Mouse (Mus musculus) frontal cortex, adult 2 months (tissue): ENCODE results near the gene Nipal1. TPM values are rescaled to one million over a fixed set of nuclear protein-coding genes. Genes with fewer than 3 reads are reported as not detected.

ENCODE experiments used
- DNase-seq, 2 experiments: peaks; one replicate each; pipeline ENCODE4 v3.0.0; 2022; ENCODE audit warnings: low spot score in 1 of 2; ENCODE audit errors: extremely low spot score in 1 of 2
- polyA plus RNA-seq: library from polyadenylated mRNA; depleted of rRNA; stranded (reverse); fragments of >200 nt; gene quantifications from 2 replicates; pipeline ENCODE4 v1.2.3, GENCODE M21; 2012; rRNA removed

Gene Nipal1
- 0.02 and 0.13 TPM in 2 replicates for polyA plus RNA-seq

DNA sequence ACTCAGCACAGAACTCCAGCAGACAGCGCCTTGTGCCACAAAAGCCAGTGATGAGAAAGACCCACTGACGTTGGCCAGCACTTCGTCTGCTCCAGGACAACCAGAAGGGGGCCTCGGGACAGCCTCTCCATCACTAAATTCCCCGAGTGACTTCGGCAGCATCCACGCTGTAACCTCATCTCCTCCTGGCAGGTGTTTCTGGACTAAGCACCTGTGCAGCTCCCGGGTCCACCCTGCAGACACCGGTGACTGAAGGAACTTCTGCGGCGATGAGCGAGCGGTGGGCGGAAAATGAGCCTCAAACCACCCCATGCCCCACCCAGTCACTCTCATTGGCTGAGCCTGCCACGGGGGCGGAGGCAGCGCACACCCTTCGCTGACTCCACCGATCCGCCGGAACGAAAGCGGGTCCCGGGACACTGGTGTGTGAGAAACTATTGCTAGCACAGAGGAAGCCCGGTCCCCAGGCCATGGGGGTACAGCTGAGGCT, at the start of gene Nipal1:
TSS of gene Nipal1 (plus strand) at position 378 of the 490 bp plus-strand sequence.
- DNase-seq: peak in 1 of 2 experiments; percentile 26

DNA sequence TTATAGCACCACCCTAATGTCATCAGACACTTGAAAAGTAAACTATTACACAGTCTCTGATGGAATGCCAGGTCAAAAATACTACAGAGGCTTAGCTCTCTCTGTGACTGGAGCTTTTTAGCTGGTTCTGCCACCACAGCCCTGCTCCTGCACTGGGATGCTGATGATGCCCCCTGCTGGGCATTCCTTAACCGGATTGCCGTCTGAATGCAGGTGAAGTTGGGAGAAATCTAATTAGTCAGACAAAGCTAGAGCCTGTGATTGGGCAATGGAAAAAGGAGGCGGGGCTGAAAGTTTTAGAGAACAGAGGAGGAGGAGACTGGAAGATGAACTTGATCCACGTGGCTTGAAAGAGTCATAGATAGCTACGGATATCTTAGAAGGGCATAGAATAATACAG, 46.6 kb upstream of the Nipal1 start:
- peak in 1 of 2 experiments; percentile 26 for DNase-seq

DNA sequence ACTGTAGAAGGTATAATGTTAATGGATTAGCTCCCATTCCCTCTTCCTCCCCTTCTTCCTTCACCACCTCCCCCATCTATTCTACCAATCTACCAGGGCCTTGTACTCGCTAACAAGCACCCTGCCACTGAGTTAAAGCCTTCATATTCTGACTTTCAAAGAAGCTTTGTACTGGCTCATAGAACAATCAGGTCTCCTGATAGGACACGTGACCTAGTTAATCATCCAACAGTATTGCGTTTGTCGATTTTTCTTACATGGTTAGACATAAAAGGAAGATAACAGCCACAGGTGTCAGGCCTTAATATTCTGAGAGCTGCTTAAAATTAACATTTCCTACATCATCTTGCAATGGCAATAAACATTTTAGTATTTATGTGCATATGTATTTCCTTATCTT, 44.5 kb upstream of the Nipal1 start:
- DNase-seq: no peak

DNA sequence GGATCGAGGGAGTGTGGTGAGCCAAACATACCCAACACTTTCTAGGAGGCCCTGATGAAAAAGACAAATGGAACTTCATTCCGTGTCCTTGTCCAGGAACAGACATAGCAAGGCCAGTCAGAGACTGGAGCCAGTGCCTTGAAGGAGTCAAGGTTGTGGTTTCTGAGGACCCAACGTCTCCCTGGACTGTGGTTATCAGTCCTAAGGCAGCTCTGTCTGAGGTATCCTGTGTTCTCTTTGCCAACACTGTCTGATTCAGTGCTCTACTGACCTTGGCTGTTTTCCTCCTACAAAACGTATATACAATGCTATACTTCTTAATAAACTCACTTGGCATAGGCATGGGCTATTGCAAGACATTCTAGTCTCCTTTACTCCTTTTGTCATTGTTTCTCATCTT, 30.2 kb upstream of the Nipal1 start:
- DNase-seq: no peak

DNA sequence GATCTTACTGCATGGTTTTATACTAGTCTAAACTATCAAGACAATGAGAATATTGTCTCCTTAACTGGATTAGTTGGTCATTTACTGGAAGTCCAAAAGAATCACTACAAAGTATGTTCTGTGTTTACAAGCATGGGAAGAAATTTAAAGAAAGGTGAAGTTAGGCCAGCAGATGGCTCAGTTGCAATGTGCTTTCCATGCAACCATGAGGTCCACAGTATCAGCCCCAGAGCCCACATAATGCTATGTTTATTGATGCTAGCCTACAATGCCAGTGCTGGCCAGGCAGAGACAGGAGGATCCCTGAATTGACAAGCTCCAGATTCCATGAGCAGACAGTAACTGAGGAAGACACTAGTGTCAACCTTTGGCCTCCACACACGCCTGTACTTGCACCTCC, 26.6 kb upstream of the Nipal1 start:
- no peak for DNase-seq

DNA sequence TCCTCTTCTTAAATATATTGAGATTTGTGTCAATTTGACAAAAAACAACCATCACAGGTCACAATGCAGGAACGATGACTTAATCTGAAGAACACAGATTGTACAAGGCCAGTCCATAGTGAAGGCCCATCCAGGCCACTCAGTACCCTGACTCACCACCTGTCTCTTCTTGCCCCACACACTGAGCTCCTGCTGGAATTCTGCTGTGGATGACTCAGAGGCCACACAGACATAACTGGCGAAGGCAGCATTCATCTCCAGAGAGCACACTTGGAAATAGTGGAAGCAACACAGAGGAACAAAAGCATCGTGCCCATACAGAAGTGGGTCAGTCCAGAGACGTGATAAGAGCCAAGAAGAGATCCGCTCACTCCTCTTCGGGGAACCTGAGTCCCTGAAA, 17.6 kb upstream of the Nipal1 start:
- peak in 1 of 2 experiments; percentile 2 for DNase-seq

DNA sequence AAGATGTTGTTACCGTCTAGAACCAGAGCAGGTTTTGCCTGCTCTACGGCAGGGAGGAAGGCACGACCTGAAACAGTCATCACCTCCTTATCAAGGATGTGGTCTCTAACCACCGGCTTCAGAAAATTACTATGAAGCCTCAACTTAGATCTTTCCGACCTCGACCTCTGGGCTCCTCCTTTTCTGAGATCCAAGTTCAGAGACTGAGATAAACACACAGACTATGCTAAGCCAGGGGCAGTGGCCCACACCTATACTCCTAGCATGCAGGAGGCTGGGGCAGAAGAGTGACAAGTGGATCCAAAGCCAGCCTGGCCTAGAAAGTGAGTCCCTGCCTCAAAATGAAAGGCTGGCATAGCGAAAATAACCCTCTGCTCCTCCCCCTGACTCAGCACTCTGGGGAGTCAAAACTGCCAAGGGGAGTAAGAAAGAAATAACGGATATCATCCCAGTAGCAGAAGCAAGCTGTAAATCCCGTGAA, 12.8 kb upstream of the Nipal1 start:
- DNase-seq: no peak

DNA sequence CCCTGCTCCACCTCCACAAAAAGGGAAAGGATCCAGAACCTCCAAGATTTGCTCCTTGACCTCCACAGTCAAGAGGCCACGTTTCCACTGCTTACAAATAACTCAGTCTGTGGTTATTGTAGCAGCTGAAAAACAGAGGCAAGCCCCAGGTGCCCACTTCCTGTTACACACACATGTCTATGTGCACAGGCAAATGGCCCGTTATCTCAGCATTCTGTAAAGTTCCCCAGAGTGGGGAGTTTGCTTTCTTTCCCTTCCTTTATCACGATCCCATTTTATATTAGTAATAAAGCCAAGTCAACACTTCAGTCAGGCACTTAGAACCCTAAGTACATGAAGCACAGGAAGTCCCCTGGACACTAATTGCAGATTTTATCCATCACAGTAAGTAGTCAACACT, 11.5 kb upstream of the Nipal1 start:
- DNase-seq: no peak

DNA sequence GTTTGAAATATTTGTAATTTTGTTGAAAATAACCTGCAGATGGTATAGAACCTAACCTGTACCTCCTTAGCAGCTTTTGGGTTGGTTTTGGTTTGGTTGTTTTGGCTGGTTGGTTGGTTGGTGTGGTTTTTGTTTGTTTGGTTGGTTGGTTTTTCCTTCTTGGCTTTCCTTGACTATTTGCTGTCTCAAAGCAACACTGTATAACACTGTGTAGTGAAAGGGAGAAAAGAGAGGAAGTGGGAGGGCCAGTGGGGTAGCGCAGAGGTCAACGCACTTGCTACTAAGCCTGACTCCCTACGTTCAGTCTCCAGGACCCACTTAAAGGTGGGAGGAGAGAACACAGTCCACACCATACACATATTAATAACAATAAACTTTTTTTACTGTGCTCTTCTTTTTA, 11.0 kb upstream of the Nipal1 start:
- DNase-seq: no peak

DNA sequence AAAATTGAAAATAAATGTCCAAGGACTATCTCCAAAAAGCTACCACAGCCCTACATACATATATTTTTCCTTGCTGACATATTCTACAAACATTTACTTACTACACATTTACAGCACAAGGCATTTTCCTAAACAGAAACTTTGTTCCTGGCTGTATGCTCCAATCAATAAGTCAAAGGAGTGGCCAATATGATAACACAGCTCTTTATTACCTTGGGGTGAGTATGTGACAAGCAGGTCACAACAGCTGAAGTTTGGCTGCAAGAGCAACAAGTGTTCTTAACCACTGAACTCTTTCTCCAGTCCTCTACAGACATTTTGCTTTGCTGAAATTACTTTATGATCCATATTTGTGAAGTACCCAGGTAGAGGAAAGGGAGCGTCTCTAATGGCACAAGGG, 7.5 kb upstream of the Nipal1 start:
- no peak for DNase-seq

DNA sequence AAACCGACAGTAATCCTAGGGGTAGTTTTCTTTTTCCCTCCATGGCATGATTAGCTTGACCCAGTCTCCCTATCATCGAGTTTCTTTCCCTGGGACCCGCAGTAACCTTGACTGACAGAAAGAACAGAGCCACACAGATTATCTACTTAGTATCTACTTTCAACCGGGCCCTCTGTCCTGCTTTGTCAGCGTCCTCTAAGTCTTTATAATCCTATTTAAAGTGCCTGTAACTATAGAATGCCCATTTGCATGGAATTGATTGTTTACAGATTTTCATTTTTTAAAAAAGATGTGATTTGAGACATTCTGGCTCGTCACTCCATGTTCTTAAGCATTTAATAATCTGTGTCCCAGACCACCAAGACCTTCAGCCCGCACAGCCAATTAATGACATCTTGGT, 3.9 kb upstream of the Nipal1 start:
- DNase-seq: no peak

DNA sequence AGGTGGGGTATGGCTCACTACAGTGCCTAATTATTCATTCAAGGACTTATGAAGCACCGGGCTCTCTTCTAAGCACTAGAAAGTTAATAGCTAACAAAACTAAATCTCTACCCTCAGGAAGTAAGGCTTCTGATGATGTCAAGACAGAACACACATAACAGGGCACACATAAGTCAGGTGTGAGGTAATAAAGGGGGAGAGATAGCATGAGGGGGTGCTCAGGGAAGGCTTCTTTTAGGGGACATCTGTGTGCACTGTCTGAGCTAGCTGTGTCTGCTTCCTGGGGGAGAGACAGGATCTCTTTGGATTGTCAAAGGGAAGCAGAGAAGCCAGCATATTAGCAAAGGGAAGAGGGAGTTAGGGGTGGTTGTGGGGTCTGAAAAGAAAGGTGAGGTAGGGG, 3.4 kb upstream of the Nipal1 start, which contains the start of gene Cnga1:
TSS of gene Cnga1 (minus strand) at position 101 of the 400 bp plus-strand sequence.
- DNase-seq: no peak

DNA sequence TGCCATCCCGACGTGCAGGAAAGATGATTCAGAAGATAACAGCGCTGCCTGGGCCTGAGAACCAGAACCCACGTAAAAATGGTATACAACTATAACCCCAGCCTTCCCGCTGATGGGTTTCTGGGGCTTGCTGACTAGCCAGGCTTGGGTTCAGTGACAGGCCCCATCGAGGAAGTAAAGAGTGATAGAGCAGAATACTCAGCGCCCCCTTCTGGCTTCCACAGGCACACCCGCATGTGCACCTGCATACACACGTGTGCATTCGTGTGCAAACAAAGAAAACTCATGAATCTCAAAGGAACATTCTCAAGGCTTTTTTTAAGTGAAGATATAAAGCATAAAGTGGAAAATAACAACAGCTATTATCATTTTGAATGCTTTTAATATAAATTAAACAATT, 1.5 kb upstream of the Nipal1 start:
- DNase-seq: no peak

DNA sequence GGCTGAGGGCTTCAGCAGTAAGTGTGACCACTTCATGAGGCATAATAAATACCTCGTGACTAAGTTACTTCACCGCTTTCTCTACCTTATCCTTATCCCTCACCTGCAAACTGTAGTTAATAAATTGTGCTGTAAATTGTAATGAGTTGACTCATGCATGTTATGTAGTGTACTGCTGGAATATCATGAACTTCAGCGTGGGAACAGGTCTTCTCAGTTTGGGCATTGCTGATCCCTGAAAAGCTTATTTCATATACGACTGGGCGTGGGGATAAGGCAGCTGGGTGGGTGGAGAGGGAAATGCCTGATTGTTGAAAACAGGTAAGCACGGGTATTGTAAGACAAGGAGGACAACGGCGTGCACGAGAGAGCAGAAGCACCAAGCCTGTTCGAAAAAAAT, 599 bp upstream of the Nipal1 start:
- DNase-seq: no peak

DNA sequence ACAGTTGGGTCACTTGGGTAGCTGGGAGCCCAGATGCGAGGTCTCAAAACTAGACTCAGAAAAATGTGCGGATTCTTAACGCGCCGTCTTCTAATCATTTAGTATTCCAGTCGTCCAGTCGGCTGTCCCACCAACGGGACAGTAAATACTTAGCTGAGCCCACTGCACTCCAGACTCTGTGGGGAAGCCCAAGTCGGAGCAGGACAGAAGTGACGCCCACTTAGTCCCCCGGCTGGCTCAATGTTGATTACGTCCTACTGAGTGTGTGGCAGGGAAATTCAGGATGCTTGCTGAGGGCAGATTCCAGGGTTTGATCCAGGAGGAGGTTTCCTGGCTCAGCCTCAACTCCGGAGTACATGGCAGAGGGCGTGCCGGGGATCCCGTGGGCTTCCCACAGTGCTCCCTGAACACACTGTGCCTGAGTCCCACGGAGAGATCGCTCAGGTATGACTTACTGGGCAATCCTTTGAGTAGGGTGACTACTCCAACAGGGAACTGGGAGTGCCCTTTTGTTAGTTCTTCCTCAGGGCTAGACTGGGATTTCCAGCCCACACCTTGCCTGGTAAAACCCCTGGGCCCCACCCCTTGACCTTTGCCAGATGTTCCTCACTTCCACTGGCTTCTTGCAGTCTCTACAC, 482 bp downstream of the Nipal1 start:
- no peak for DNase-seq

DNA sequence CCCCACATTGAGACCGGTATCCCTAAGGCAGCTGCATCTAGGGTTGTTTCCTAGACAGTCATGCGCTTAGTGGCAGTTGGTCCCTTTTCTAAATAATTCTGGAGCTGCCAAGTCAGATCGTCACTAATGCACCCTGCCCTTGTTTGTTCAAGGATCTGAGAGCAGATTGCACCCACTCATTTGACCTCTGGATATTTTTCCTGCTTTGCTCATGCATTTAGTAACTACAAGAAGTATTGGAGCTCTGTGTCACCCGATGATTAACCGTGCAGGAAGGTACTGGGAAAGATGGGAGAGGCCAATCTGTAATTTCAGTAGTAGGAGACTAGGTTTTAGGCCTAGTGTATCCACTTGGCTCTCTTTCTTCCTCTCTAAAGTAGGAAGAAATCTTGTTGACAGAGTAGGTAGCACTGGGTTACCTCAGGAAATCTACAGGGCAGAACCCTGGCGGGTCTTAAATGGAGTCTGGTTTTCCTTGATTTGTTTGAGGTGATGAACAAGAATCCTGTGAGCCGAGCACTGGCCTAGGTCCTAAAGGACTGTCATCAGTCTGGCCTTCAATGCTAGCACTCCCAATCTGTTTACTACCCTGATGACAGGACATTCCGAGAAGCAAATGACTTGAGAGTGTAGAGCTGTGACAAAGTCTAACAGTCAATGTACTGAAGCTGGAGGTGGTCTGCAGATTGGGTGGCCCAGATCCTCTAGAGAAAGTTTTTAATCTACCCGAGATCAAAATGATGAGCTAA, 1.6 kb downstream of the Nipal1 start:
- DNase-seq: no peak

DNA sequence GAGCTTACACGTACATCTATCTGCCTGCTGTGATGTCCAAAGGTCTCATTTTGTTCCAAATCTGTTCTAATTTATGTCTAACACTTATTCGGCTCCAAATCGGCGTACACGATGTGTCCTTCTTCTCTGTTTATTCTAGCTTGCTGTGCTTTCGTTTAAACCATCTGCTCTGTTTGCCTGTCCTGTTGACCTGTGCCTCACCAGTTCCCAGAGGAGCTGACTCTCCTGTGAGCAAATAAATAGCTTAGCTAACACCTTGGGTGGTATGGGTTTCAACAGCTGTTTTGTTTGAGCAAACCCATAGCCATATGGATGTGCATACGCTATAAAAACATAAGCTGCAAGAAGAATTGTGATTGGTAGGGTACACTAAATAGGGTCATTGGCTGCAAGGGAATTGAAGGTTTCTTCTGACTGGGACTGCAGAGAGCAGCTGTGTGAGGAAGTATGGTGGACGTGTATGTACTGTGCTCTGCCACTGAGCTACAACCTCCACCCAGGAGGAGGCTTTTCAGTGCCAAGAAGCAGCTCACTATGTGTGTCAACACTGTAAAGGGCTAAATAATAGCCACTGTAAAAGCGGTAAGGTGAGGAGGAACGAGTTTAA, 5.6 kb downstream of the Nipal1 start:
- no peak for DNase-seq

DNA sequence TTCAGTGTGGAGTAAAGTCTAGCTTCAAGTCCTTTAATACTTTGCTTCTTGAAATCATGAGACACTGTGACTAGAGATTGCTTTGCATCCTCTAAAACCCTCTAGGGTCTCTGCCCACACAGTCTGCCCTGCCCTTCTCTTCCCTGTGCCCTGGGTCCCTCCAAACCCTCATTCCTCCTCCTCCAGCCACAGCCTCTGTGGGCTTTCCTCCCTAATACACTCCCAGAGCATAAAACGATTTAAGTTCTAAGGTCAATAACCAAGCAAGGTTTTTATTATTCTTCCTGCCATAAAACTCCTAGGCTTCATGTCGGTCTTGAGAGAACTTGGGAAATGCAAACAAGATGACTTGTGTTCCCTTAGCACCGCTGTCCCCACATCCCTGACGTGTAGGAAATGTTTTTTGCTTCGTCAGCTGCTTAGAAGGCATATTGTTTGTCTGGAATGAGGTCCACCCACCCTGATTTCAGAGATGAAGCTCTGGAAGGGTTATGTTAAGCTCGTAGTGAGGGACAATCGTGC, 8.7 kb downstream of the Nipal1 start:
- DNase-seq: no peak

DNA sequence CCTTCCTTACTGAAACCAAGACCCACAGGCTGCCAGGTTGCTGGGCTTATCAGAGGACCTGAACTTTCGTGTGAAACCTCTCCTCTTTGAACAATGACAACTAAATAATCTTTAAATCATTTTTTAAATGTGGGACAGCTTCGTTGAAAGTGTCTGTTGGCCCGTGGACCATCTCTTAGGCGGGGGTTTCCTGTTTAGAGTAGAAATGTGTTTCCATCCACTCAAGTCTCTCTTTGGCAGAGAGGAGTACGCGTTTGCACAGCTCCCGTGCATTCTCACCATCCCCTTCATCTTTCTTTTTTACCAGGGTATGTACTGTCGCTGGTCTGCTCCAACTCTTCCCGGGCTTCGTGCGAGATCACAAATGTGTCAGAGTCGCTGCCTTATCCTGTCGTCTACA, 10.8 kb downstream of the Nipal1 start:
- no peak for DNase-seq

DNA sequence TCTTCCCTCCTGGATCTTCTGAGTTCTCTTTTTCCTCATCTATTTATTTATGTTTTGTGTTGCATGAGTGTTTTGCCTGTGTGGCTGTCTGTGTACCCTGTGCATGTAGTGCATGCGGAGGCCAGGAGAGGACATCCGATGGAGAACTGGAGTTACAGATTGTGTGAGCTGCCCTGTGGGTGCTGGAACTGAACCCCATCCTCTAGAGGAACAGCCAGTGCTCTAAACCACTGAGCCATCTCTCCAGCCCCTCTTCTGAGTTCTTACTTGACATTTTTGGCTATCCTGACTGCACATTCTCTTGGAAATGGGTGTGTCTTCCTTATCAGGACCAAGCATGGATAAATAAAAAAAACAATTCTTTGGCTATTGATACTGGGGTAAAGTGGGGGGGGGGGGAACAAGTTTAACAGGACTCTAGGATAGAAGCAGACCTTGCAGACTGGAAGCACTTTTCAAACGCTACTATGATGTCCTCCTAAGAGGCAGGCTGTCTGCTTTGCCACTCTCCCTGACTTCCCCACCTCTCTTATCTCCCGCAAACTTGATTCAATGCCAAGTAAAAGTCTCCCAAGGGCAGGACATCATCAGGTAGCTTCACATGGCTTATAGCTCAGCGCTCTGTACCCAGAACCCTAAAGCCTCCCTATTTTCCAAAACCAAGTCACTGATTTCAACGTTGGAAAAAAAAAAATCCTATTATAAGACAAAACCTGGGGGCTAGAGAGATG, 13.6 kb downstream of the Nipal1 start:
- DNase-seq: no peak

DNA sequence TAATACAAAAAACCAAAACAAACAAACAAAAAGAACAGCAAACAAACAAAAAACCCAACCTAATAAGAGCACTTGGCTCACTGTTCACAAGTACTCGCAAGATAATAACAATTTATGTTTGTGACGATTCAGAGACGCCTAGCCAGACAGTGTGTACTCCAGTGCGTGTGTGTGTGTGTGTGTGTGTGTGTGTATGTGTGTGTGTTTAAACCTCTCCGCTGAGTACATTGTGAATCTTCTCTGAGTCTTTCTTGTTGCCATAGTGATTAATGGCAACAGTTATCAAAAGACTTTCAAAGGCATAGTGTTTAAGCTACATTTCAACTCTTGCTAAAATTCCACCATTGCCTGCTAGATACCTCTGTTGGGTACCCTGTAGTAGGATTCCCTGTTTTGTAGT, 16.5 kb downstream of the Nipal1 start:
- no peak for DNase-seq
